Mouse (Mus musculus) forebrain, embryonic 13.5 days (tissue): ENCODE data around the gene Spsb2. TPM values are rescaled to one million over a fixed set of nuclear protein-coding genes. Genes with fewer than 3 reads are reported as not detected.
"Not testable (repeated sequence)": the region's sequence is repeated elsewhere in the genome, so short reads cannot be mapped to it uniquely, and the experiment has no call there.

Experiments used
- ATAC-seq: fragments of 200-750 bp; cut with Nextera tagmentation; 2 replicates; pipeline ENCODE4 v1.8.0; 2017
- H3K27ac ChIP-seq: fragments of 300-500 bp; sonication (generic); 2 replicates; pipeline ENCODE4 v1.5.1; 2015; ENCODE audit warnings: inconsistent platforms, mild to moderate bottlenecking, moderate library complexity
- H3K27me3 ChIP-seq: fragments of 300-500 bp; sonication (generic); 2 replicates; pipeline ENCODE4 v1.6.1; 2015; ENCODE audit warnings: mild to moderate bottlenecking, inconsistent platforms
- H3K36me3 ChIP-seq: fragments of 300-500 bp; sonication (generic); 2 replicates; pipeline ENCODE4 v1.6.1; 2015; ENCODE audit warnings: mild to moderate bottlenecking, inconsistent platforms; ENCODE audit not compliant: poor library complexity, severe bottlenecking
- H3K4me1 ChIP-seq: fragments of 300-500 bp; sonication (generic); 2 replicates; pipeline ENCODE4 v1.6.1; 2015; ENCODE audit warnings: inconsistent platforms
- H3K4me2 ChIP-seq: fragments of 300-500 bp; sonication (generic); 2 replicates; pipeline ENCODE4 v1.6.1; 2015; ENCODE audit warnings: inconsistent platforms, mild to moderate bottlenecking, moderate library complexity
- H3K4me3 ChIP-seq: fragments of 300-500 bp; sonication (generic); 2 replicates; pipeline ENCODE4 v1.5.1; 2015; ENCODE audit warnings: mild to moderate bottlenecking, inconsistent platforms
- H3K9ac ChIP-seq: fragments of 300-500 bp; sonication (generic); 2 replicates; pipeline ENCODE4 v1.6.1; 2015; ENCODE audit warnings: mild to moderate bottlenecking, inconsistent platforms
- H3K9me3 ChIP-seq: fragments of 300-500 bp; sonication (generic); replicated peaks from 2 replicates; pipeline ENCODE4 v1.6.1; 2016; ENCODE audit warnings: inconsistent platforms
- WGBS: fragments of 180-500 bp; shearing (Covaris S2); methylation state at CpG from one replicate; pipeline ENCODE4 v1.1.7; 2015; 5-methylcytosine and 5-hydroxymethylcytosine counted together
- polyA plus RNA-seq: library from polyadenylated mRNA; unstranded; fragments of >200 nt; fragmentation: Nextera tagmentation; extraction: Ambion mirVana; gene quantifications from 2 replicates; pipeline ENCODE4 v1.2.1, GENCODE M21; 2015

Spsb2 gene
- polyA plus RNA-seq, 1 experiment from 2014 or later, result 5.3 TPM

- no peak overlapping the region for H3K9ac ChIP-seq
- 91% methylated on average over 3 of the region's 3 CpGs for WGBS
These were observed 4.1 kb upstream of the Spsb2 start for GRCm38 (mm10) chr6:124804341-124804740.

GRCm38 (mm10) chr6:124805341-124806321 lies 2.8 kb upstream of the Spsb2 start:
- Histone ChIP-seq H3K36me3 (peaks cover 6% of the 10 kb centered on the region; the same call in 1 of the 2 replicates), H3K9me3 (no peaks in the 10 kb centered on the region), H3K4me2 (peak overlapping the region; percentile 72), H3K4me3 (peak overlapping the region; percentile 39), H3K27ac (peak overlapping the region; percentile 78), H3K9ac (peak overlapping the region; percentile 62), H3K4me1 (peaks cover 39% of the 10 kb centered on the region), H3K27me3 (no peaks in the 10 kb centered on the region)
- peak; percentile 81 for ATAC-seq
- 2% methylated on average over 34 of the region's 34 CpGs for WGBS

More at GRCm38 (mm10) chr6:124804341-124804740, 4.1 kb upstream of the Spsb2 start:
- Histone ChIP-seq H3K9me3 (no peaks in the 10 kb centered on the region), H3K4me1 (peaks cover 27% of the 10 kb centered on the region), H3K36me3 (no peaks in the 10 kb centered on the region), H3K27me3 (no peaks in the 10 kb centered on the region), H3K27ac (no peak overlapping the region), H3K4me2 (no peak overlapping the region), H3K4me3 (no peak overlapping the region)
- no peak for ATAC-seq

- WGBS, result 71% methylated on average over 7 of the region's 7 CpGs
- peak overlapping the region; percentile 72 for H3K4me2 ChIP-seq
- peak overlapping the region; percentile 78 for H3K27ac ChIP-seq
These were observed 1.9 kb upstream of the Spsb2 start for GRCm38 (mm10) chr6:124806446-124807140.

GRCm38 (mm10) chr6:124807366-124807765 lies 1.1 kb upstream of the Spsb2 start:
- H3K27ac ChIP-seq, result no peak overlapping the region
- H3K4me3 ChIP-seq, result no peak overlapping the region
- peaks cover 23% of the 10 kb centered on the region for H3K36me3 ChIP-seq
- H3K27me3 ChIP-seq, result no peaks in the 10 kb centered on the region
- no peak for ATAC-seq
- WGBS, result 90% methylated on average over 4 of the region's 4 CpGs
- H3K9me3 ChIP-seq, result no peaks in the 10 kb centered on the region
- H3K4me2 ChIP-seq, result no peak overlapping the region
- H3K9ac ChIP-seq, result no peak overlapping the region
- peaks cover 44% of the 10 kb centered on the region for H3K4me1 ChIP-seq

More at GRCm38 (mm10) chr6:124806446-124807140, 1.9 kb upstream of the Spsb2 start:
- H3K4me3 ChIP-seq, result peak overlapping the region; percentile 39
- H3K9ac ChIP-seq, result no peak overlapping the region
- peaks cover 39% of the 10 kb centered on the region for H3K4me1 ChIP-seq
- H3K27me3 ChIP-seq, result no peaks in the 10 kb centered on the region
- H3K36me3 ChIP-seq, result peaks cover 16% of the 10 kb centered on the region
- no peak for ATAC-seq
- no peaks in the 10 kb centered on the region for H3K9me3 ChIP-seq

GRCm38 (mm10) chr6:124807986-124808357 lies 489 bp upstream of the Spsb2 start:
- H3K4me2 ChIP-seq, result peak overlapping the region; percentile 95
- ATAC-seq, result no peak
- WGBS, result 87% methylated on average over 6 of the region's 6 CpGs
- H3K9ac ChIP-seq, result no peak overlapping the region
- H3K9me3 ChIP-seq, result no peaks in the 10 kb centered on the region
- H3K27ac ChIP-seq, result no peak overlapping the region; the same call in 1 of the 2 replicates
- H3K4me1 ChIP-seq, result peaks cover 51% of the 10 kb centered on the region
- H3K4me3 ChIP-seq, result peak overlapping the region; percentile 50; the same call in 1 of the 2 replicates
- H3K27me3 ChIP-seq, result no peaks in the 10 kb centered on the region
- H3K36me3 ChIP-seq, result peaks cover 26% of the 10 kb centered on the region

- Histone ChIP-seq H3K4me3 (peak overlapping the region; percentile 50), H3K27ac (peak overlapping the region; percentile 75), H3K36me3 (peaks cover 26% of the 10 kb centered on the region), H3K9ac (peak overlapping the region; percentile 73), H3K4me1 (peaks cover 57% of the 10 kb centered on the region), H3K27me3 (no peaks in the 10 kb centered on the region), H3K9me3 (no peaks in the 10 kb centered on the region), H3K4me2 (peak overlapping the region; percentile 95)
- WGBS, result under 1% methylated on average over 35 of the region's 35 CpGs
- peak; percentile 7; the same call in 1 of the 2 replicates for ATAC-seq
These were observed 752 bp downstream of the Spsb2 start for GRCm38 (mm10) chr6:124809052-124809774.

- no peak for ATAC-seq
These were observed 1.5 kb downstream of the Spsb2 start for GRCm38 (mm10) chr6:124809775-124810538.

GRCm38 (mm10) chr6:124810566-124811402 lies 2.3 kb downstream of the Spsb2 start:
- WGBS, result 81% methylated on average over 11 of the region's 11 CpGs
- not testable (repeated sequence) for H3K9ac ChIP-seq, H3K27me3 ChIP-seq, H3K9me3 ChIP-seq, ATAC-seq, H3K4me3 ChIP-seq, H3K27ac ChIP-seq
- H3K36me3 ChIP-seq, result peaks cover 35% of the 10 kb centered on the region
- peaks cover 62% of the 10 kb centered on the region for H3K4me1 ChIP-seq
- H3K4me2 ChIP-seq, result peak overlapping the region; percentile 95; the same call in 1 of the 2 replicates

More at GRCm38 (mm10) chr6:124809775-124810538, 1.5 kb downstream of the Spsb2 start:
- peak overlapping the region; percentile 75 for H3K27ac ChIP-seq
- H3K4me3 ChIP-seq, result peak overlapping the region; percentile 50
- peak overlapping the region; percentile 95 for H3K4me2 ChIP-seq
- peaks cover 64% of the 10 kb centered on the region for H3K4me1 ChIP-seq
- peak overlapping the region; percentile 73 for H3K9ac ChIP-seq
- H3K27me3 ChIP-seq, result no peaks in the 10 kb centered on the region
- H3K9me3 ChIP-seq, result no peaks in the 10 kb centered on the region
- 44% methylated on average over 14 of the region's 14 CpGs for WGBS
- peaks cover 29% of the 10 kb centered on the region for H3K36me3 ChIP-seq

GRCm38 (mm10) chr6:124811403-124811665 lies 2.9 kb downstream of the Spsb2 start:
- 87% methylated on average over 4 of the region's 4 CpGs for WGBS
- Histone ChIP-seq H3K4me3 (no peak overlapping the region), H3K9ac (no peak overlapping the region), H3K4me2 (no peak overlapping the region), H3K36me3 (peaks cover 41% of the 10 kb centered on the region), H3K27ac (no peak overlapping the region), H3K27me3 (no peaks in the 10 kb centered on the region), H3K4me1 (peaks cover 56% of the 10 kb centered on the region), H3K9me3 (no peaks in the 10 kb centered on the region)
- no peak for ATAC-seq

- Histone ChIP-seq H3K4me3 (peak overlapping the region; percentile 64), H3K4me1 (peaks cover 54% of the 10 kb centered on the region), H3K9me3 (no peaks in the 10 kb centered on the region), H3K27ac (no peak overlapping the region), H3K4me2 (peak overlapping the region; percentile 80), H3K27me3 (no peaks in the 10 kb centered on the region), H3K9ac (peak overlapping the region; percentile 85; the same call in 1 of the 2 replicates), H3K36me3 (peaks cover 47% of the 10 kb centered on the region)
- 86% methylated on average over 24 of the region's 24 CpGs for WGBS
- ATAC-seq, result no peak
These were observed 3.5 kb downstream of the Spsb2 start for GRCm38 (mm10) chr6:124811701-124812560.
